Mouse (Mus musculus): ENCODE data around the gene Ripor3.

- TF ChIP-seq TAL1 (IDR thresholded peaks at IDR 0.05; ENCODE audit: low read length) (no peak), GATA1 (IDR thresholded peaks at IDR 0.05; ENCODE audit: low read length) (no peak)
Measured at GRCm38 (mm10) chr2:168019201-168019715, 8.8 kb upstream of the Ripor3 start.

Measured in erythroblast, embryonic 14.5 days (primary cell).